Mouse (Mus musculus) heart, adult 2 months (tissue): ENCODE data around the gene Pomt1.
A peak's percentile ranks its signal among the peaks of the same experiment; 100 is the strongest.

ENCODE experiments used
- EP300 ChIP-seq: fragments of 200-500 bp; IDR thresholded peaks from 2 replicates; pipeline ENCODE4 v1.6.1; 2011; ENCODE audit warnings: low read depth, low read length, control low read depth; ENCODE audit not compliant: insufficient read depth
- POLR2A ChIP-seq: fragments of 200-500 bp; IDR thresholded peaks from 2 replicates; pipeline ENCODE4 v1.6.1; 2011; ENCODE audit warnings: mild to moderate bottlenecking, low read depth, low read length, control low read depth; ENCODE audit not compliant: insufficient read depth

GRCm38 (mm10) chr2:32218541-32219334 is 17.7 kb upstream of the Pomt1 start:
- TF ChIP-seq POLR2A = no peak
- TF ChIP-seq EP300 = peak; percentile 60; the same call in 1 of the 2 replicates
